Mouse (Mus musculus) MEL (cell line): ENCODE measurements around the gene Fam166a. TPM values are rescaled to one million over a fixed set of nuclear protein-coding genes. Genes with fewer than 3 reads are reported as not detected.

Source experiments
- DNase-seq: peaks from one replicate; pipeline ENCODE4 v3.0.0; 2011; ENCODE audit warnings: low read depth, low spot score
- H3K27ac ChIP-seq: 2 replicates; pipeline ENCODE4 v1.5.1; 2012; ENCODE audit warnings: low read depth, mild to moderate bottlenecking, control low read depth, low read length, moderate library complexity; ENCODE audit not compliant: control insufficient read depth
- H3K27me3 ChIP-seq, 2 experiments: fragments of 150-350 bp in 1 of 2; sonication (generic) in 1 of 2; 2 replicates each; pipeline ENCODE4 v1.6.1; 2012; ENCODE audit warnings: low read length in 2 of 2, mild to moderate bottlenecking in 2 of 2, improper control_type of control experiment in 1 of 2, moderate library complexity in 1 of 2; ENCODE audit not compliant: insufficient read depth in 2 of 2, control insufficient read depth in 1 of 2
- H3K36me3 ChIP-seq, 2 experiments: 2 replicates each; pipeline ENCODE4 v1.6.1; 2012 to 2014; ENCODE audit warnings: low read length in 2 of 2, improper control_type of control experiment in 1 of 2, inconsistent platforms in 1 of 2, mild to moderate bottlenecking in 1 of 2; ENCODE audit not compliant: insufficient read depth in 2 of 2, control insufficient read depth in 1 of 2
- H3K4me1 ChIP-seq, 2 experiments: fragments of 150-350 bp in 1 of 2; sonication (generic) in 1 of 2; 2 replicates each; pipeline ENCODE4 v1.6.1; 2012; ENCODE audit warnings: low read length in 2 of 2, improper control_type of control experiment in 1 of 2, mild to moderate bottlenecking in 1 of 2; ENCODE audit not compliant: insufficient read depth in 2 of 2, control insufficient read depth in 1 of 2
- H3K4me3 ChIP-seq, 2 experiments: fragments of 150-350 bp in 1 of 2; sonication (generic) in 1 of 2; 2 replicates each; pipeline ENCODE4 v1.5.1; 2012; ENCODE audit warnings: low read depth in 2 of 2, low read length in 2 of 2, mild to moderate bottlenecking in 2 of 2, moderate library complexity in 2 of 2, control low read depth in 1 of 2, improper control_type of control experiment in 1 of 2; ENCODE audit not compliant: control insufficient read depth in 1 of 2, insufficient read depth in 1 of 2
- H3K79me2 ChIP-seq: 2 replicates; pipeline ENCODE4 v1.6.1; 2012; ENCODE audit warnings: mild to moderate bottlenecking, low read length, moderate library complexity; ENCODE audit not compliant: control insufficient read depth, poor library complexity, insufficient read depth
- H3K9ac ChIP-seq: 2 replicates; pipeline ENCODE4 v1.6.1; 2012; ENCODE audit warnings: low read depth, mild to moderate bottlenecking, control low read depth, low read length, moderate library complexity; ENCODE audit not compliant: control insufficient read depth, poor library complexity, severe bottlenecking
- H3K9me3 ChIP-seq: fragments of 150-350 bp; sonication (generic); replicated peaks from 2 replicates; pipeline ENCODE4 v1.6.1; 2012; ENCODE audit warnings: mild to moderate bottlenecking, low read length, improper control_type of control experiment, moderate library complexity; ENCODE audit not compliant: insufficient read depth
- BHLHE40 ChIP-seq: IDR thresholded peaks from 2 replicates; pipeline ENCODE4 v1.6.1; 2012; ENCODE audit warnings: low read depth, mild to moderate bottlenecking, inconsistent platforms, low read length, improper control_type of control experiment, borderline replicate concordance
- CHD1 ChIP-seq: IDR thresholded peaks from 2 replicates; pipeline ENCODE4 v1.6.1; 2012; ENCODE audit warnings: low read depth, mild to moderate bottlenecking, inconsistent platforms, low read length, improper control_type of control experiment
- CTCF ChIP-seq, 3 experiments: IDR thresholded peaks in 2 of 3; conservative IDR thresholded peaks in 1 of 3; 2 replicates each; pipeline ENCODE4 v1.5.1; 2011 to 2012; ENCODE audit warnings: low read length in 3 of 3, low read depth in 2 of 3, mild to moderate bottlenecking in 2 of 3, improper control_type of control experiment in 1 of 3, inconsistent platforms in 1 of 3, mixed read lengths in 1 of 3, moderate library complexity in 1 of 3; ENCODE audit not compliant: control insufficient read depth in 1 of 3, insufficient read depth in 1 of 3, poor library complexity in 1 of 3, severe bottlenecking in 1 of 3
- EP300 ChIP-seq, 2 experiments: IDR thresholded peaks; 2 replicates each; pipeline ENCODE4 v1.6.1; 2011; ENCODE audit warnings: improper control_type of control experiment in 2 of 2, low read length in 2 of 2, low read depth in 1 of 2, mild to moderate bottlenecking in 1 of 2
- GABPA ChIP-seq: IDR thresholded peaks from 2 replicates; pipeline ENCODE4 v1.6.1; 2012; ENCODE audit warnings: low read depth, mild to moderate bottlenecking, inconsistent platforms, low read length, improper control_type of control experiment, moderate library complexity
- MAZ ChIP-seq: IDR thresholded peaks from 2 replicates; pipeline ENCODE4 v1.6.1; 2012; ENCODE audit warnings: low read depth, mild to moderate bottlenecking, inconsistent platforms, low read length, improper control_type of control experiment
- MXI1 ChIP-seq: IDR thresholded peaks from 2 replicates; pipeline ENCODE4 v1.6.1; 2011; ENCODE audit warnings: mild to moderate bottlenecking, low read depth, low read length, improper control_type of control experiment
- MYC ChIP-seq: IDR thresholded peaks from 2 replicates; pipeline ENCODE4 v1.6.1; 2011; ENCODE audit warnings: low read depth, mild to moderate bottlenecking, low read length, improper control_type of control experiment, moderate library complexity
- NELFE ChIP-seq: IDR thresholded peaks from 2 replicates; pipeline ENCODE4 v1.6.1; 2011; ENCODE audit warnings: low read depth, low read length, improper control_type of control experiment
- POLR2AphosphoS2 ChIP-seq: IDR thresholded peaks from 2 replicates; pipeline ENCODE4 v1.6.1; 2011; ENCODE audit warnings: low read length, improper control_type of control experiment
- RCOR1 ChIP-seq: IDR thresholded peaks from 2 replicates; pipeline ENCODE4 v1.6.1; 2012; ENCODE audit warnings: low read depth, mild to moderate bottlenecking, inconsistent platforms, low read length, improper control_type of control experiment
- SIN3A ChIP-seq: IDR thresholded peaks from 2 replicates; pipeline ENCODE4 v1.6.1; 2012; ENCODE audit warnings: low read length, improper control_type of control experiment, inconsistent platforms
- USF2 ChIP-seq, 2 experiments: IDR thresholded peaks; 2 replicates each; pipeline ENCODE4 v1.6.1; 2011 to 2012; ENCODE audit warnings: improper control_type of control experiment in 2 of 2, low read length in 2 of 2, borderline replicate concordance in 1 of 2, inconsistent platforms in 1 of 2, low read depth in 1 of 2, mild to moderate bottlenecking in 1 of 2; ENCODE audit not compliant: insufficient read depth in 1 of 2
- ZNF384 ChIP-seq: IDR thresholded peaks from 2 replicates; pipeline ENCODE4 v1.6.1; 2012; ENCODE audit warnings: low read depth, mild to moderate bottlenecking, inconsistent platforms, low read length, improper control_type of control experiment
- polyA plus RNA-seq, 2 experiments: library from polyadenylated mRNA; stranded (reverse) in 1 of 2; unstranded in 1 of 2; fragments of >175 nt in 1 of 2; fragments of >200 nt in 1 of 2; gene quantifications; 2 replicates each; pipeline versions ENCODE4 v1.2.1 to v1.2.4; 2012; ENCODE audit warnings: low replicate concordance in 2 of 2, low read depth in 1 of 2; ENCODE audit not compliant: insufficient read length in 2 of 2, insufficient read depth in 1 of 2, missing spikeins in 1 of 2
- total RNA-seq: library from RNA; depleted of rRNA; stranded (reverse); fragments of 300-350 nt; gene quantifications from 2 replicates; pipeline ENCODE4 v1.2.3, GENCODE M21; 2012

Fam166a gene
- total and polyA plus RNA-seq, 3 experiments = 1.1 to 15.6 TPM; not detected in 1

- Histone ChIP-seq H3K27me3 (no peaks in the 10 kb centered on the region), H3K79me2 (peaks cover 21% of the 10 kb centered on the region), H3K27ac (0 out of 2 replicates have a peak overlapping the region, but pooled peaks have one; percentile 96), H3K36me3 (peaks cover 2 to 18% of the 10 kb centered on the region in 2 experiments; a peak in 2 of 4 replicates)
- no peak for DNase-seq
- TF ChIP-seq POLR2AphosphoS2 = no peak
- TF ChIP-seq ZNF384 = no peak
- TF ChIP-seq RCOR1 = no peak
- TF ChIP-seq USF2 (IDR thresholded peaks at IDR 0.05; ENCODE audit: borderline replicate concordance in 1 of 2, insufficient read depth in 1 of 2, low read depth in 1 of 2, low read length in 2 of 2) = no peak
- TF ChIP-seq CHD1 = no peak
- TF ChIP-seq MAZ = no peak
- TF ChIP-seq CTCF (IDR thresholded peaks at IDR 0.05 in 2 of 3, conservative IDR thresholded peaks at IDR 0.05 in 1 of 3; ENCODE audit: control insufficient read depth in 1 of 3, insufficient read depth in 1 of 3, low read depth in 2 of 3, low read length in 3 of 3, poor library complexity in 1 of 3, severe bottlenecking in 1 of 3) = no peak
- no peak for TF ChIP-seq NELFE
- no peak for TF ChIP-seq EP300 (IDR thresholded peaks at IDR 0.05; ENCODE audit: low read depth in 1 of 2, low read length in 2 of 2)
- TF ChIP-seq BHLHE40 = no peak
- no peak for TF ChIP-seq MXI1
- TF ChIP-seq, all 39 proteins: peak for 0
- H3K9me3 ChIP-seq = no peaks in the 10 kb centered on the region
- H3K4me3 ChIP-seq = no peak overlapping the region
- peaks cover 6 to 33% of the 10 kb centered on the region in 2 experiments for H3K4me1 ChIP-seq
- H3K9ac ChIP-seq = no peak overlapping the region
Measured at GRCm38 (mm10) chr2:25197946-25198345, 20.6 kb upstream of the Fam166a start.

DNA sequence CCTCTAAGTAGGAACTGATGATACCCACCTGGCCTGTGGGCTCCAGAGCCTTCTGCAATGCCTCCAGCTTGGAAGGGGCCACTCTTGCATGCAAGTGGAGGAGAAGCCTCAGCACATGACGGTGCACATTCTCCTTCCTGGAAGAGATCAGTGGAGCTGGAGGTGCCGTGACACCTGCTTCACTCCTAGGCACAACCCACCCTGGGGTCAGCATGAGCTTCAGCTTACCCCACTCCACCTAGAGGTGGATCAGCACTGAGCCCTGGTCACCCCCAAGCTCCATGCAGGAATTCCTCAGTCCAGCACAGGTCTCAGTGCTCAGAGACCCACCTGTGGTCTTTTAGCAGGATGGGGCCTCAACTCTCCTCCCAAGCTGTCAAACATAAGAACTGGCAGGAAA lies 17.9 kb upstream of the Fam166a start:
- Histone ChIP-seq H3K4me1 (peaks cover 8 to 23% of the 10 kb centered on the region in 2 experiments), H3K4me3 (no peak overlapping the region), H3K27me3 (no peaks in the 10 kb centered on the region), H3K79me2 (peaks cover under 1% of the 10 kb centered on the region; the same call in 1 of the 2 replicates), H3K9ac (no peak overlapping the region), H3K27ac (no peak overlapping the region), H3K36me3 (peaks cover 6 to 12% of the 10 kb centered on the region in 2 experiments; a peak in 3 of 4 replicates), H3K9me3 (no peaks in the 10 kb centered on the region)
- no peak for DNase-seq
- TF ChIP-seq SIN3A (no peak), MYC (no peak), GABPA (no peak), CTCF (IDR thresholded peaks at IDR 0.05 in 2 of 3, conservative IDR thresholded peaks at IDR 0.05 in 1 of 3; ENCODE audit: control insufficient read depth in 1 of 3, insufficient read depth in 1 of 3, low read depth in 2 of 3, low read length in 3 of 3, poor library complexity in 1 of 3, severe bottlenecking in 1 of 3) (no peak)
